Mouse (Mus musculus) E14TG2a.4 (cell line): Measurements from ENCODE around the gene Tcam1.

Experiments used
- CTCF ChIP-seq: conservative IDR thresholded peaks from 2 replicates; pipeline ENCODE4 v1.5.1; 2014; ENCODE audit warnings: low read length
- NANOG ChIP-seq: IDR thresholded peaks from 2 replicates; pipeline ENCODE4 v1.6.1; 2014; ENCODE audit warnings: borderline replicate concordance, low read length, mixed read lengths
- POU5F1 ChIP-seq: IDR thresholded peaks from 2 replicates; pipeline ENCODE4 v1.6.1; 2014; ENCODE audit warnings: low read length, borderline replicate concordance

- TF ChIP-seq CTCF (no peak), POU5F1 (no peak), NANOG (no peak)
These were observed 3.2 kb upstream of the Tcam1 start for GRCm38 (mm10) chr11:106273311-106273684.
